Mouse (Mus musculus) CH12.LX (cell line): Measurements from ENCODE around the gene Nkiras1. TPM values are rescaled to one million over a fixed set of nuclear protein-coding genes. Genes with fewer than 3 reads are reported as not detected.

ENCODE experiments used
- DNase-seq: peaks from one replicate; pipeline ENCODE4 v3.0.0-alpha.2; 2013; ENCODE audit errors: extremely low read depth
- H3K27ac ChIP-seq: 2 replicates; pipeline ENCODE4 v1.5.1; 2012; ENCODE audit warnings: low read depth, mild to moderate bottlenecking, control low read depth, moderate library complexity; ENCODE audit not compliant: insufficient read depth
- H3K27me3 ChIP-seq: replicated peaks from 2 replicates; pipeline ENCODE3; 2012; ENCODE audit warnings: inconsistent platforms
- H3K36me3 ChIP-seq, 2 experiments: replicated peaks in 1 of 2; 2 replicates each; pipeline versions ENCODE3 to v1.6.1; 2012; ENCODE audit warnings: inconsistent platforms in 1 of 2, low read length in 1 of 2, mild to moderate bottlenecking in 1 of 2, mixed read lengths in 1 of 2, moderate library complexity in 1 of 2; ENCODE audit not compliant: control insufficient read depth in 1 of 2, insufficient read depth in 1 of 2
- H3K4me1 ChIP-seq, 2 experiments: 2 replicates each; pipeline ENCODE4 v1.6.1; 2012; ENCODE audit warnings: inconsistent platforms in 1 of 2, moderate library complexity in 1 of 2; ENCODE audit not compliant: insufficient read depth in 2 of 2, control insufficient read depth in 1 of 2
- H3K4me2 ChIP-seq: 2 replicates; pipeline ENCODE4 v1.6.1; 2012; ENCODE audit warnings: low read depth, mild to moderate bottlenecking, control low read depth; ENCODE audit not compliant: poor library complexity, insufficient read depth, severe bottlenecking
- H3K4me3 ChIP-seq, 3 experiments: fragments of 150-350 bp in 1 of 3; sonication (generic) in 1 of 3; replicated peaks in 1 of 3; 2 replicates each; pipeline versions ENCODE3 to v1.5.1; 2011 to 2012; ENCODE audit warnings: low read depth in 2 of 3, low read length in 2 of 3, mild to moderate bottlenecking in 2 of 3, moderate library complexity in 2 of 3, control low read depth in 1 of 3, improper control_type of control experiment in 1 of 3, inconsistent platforms in 1 of 3, mixed read lengths in 1 of 3; ENCODE audit not compliant: poor library complexity in 1 of 3
- H3K79me2 ChIP-seq: replicated peaks from 2 replicates; pipeline ENCODE4 v1.6.1; 2012; ENCODE audit warnings: mild to moderate bottlenecking, moderate library complexity; ENCODE audit not compliant: control insufficient read depth, poor library complexity, insufficient read depth, severe bottlenecking; ENCODE audit errors: extremely low read depth
- H3K9ac ChIP-seq: 2 replicates; pipeline ENCODE4 v1.6.1; 2012; ENCODE audit warnings: low read depth, mild to moderate bottlenecking, control low read depth, moderate library complexity; ENCODE audit not compliant: insufficient read depth
- H3K9me3 ChIP-seq: replicated peaks from 2 replicates; pipeline ENCODE3; 2012; ENCODE audit warnings: low read length, inconsistent platforms, mixed read lengths
- BHLHE40 ChIP-seq: IDR thresholded peaks from 2 replicates; pipeline ENCODE4 v1.6.1; 2011; ENCODE audit warnings: mild to moderate bottlenecking, low read depth, low read length, improper control_type of control experiment
- CHD1 ChIP-seq: IDR thresholded peaks from 2 replicates; pipeline ENCODE4 v1.6.1; 2012; ENCODE audit warnings: low read depth, low read length, improper control_type of control experiment, inconsistent platforms
- CTCF ChIP-seq, 2 experiments: IDR thresholded peaks in 1 of 2; conservative IDR thresholded peaks in 1 of 2; 2 replicates each; pipeline ENCODE4 v1.5.1; 2011 to 2012; ENCODE audit warnings: low read depth in 2 of 2, low read length in 2 of 2, improper control_type of control experiment in 1 of 2, inconsistent platforms in 1 of 2, mild to moderate bottlenecking in 1 of 2, moderate library complexity in 1 of 2
- ELF1 ChIP-seq: IDR thresholded peaks from 2 replicates; pipeline ENCODE4 v1.6.1; 2014; ENCODE audit warnings: low read depth, mild to moderate bottlenecking, inconsistent platforms, low read length, improper control_type of control experiment
- HCFC1 ChIP-seq: IDR thresholded peaks from 2 replicates; pipeline ENCODE4 v1.6.1; 2012; ENCODE audit warnings: low read depth, mild to moderate bottlenecking, inconsistent platforms, low read length, improper control_type of control experiment
- IRF4 ChIP-seq: IDR thresholded peaks from 2 replicates; pipeline ENCODE4 v1.6.1; 2014; ENCODE audit warnings: low read depth, mild to moderate bottlenecking, inconsistent platforms, low read length, improper control_type of control experiment
- JUND ChIP-seq: conservative IDR thresholded peaks from 2 replicates; pipeline ENCODE4 v1.6.1; 2011; ENCODE audit warnings: low read depth, low read length, improper control_type of control experiment
- KAT2A ChIP-seq: IDR thresholded peaks from 2 replicates; pipeline ENCODE4 v1.6.1; 2012; ENCODE audit warnings: low read length, improper control_type of control experiment, inconsistent platforms; ENCODE audit not compliant: insufficient replicate concordance
- MAX ChIP-seq: IDR thresholded peaks from 2 replicates; pipeline ENCODE4 v1.6.1; 2011; ENCODE audit warnings: low read length, improper control_type of control experiment
- MAZ ChIP-seq: IDR thresholded peaks from 2 replicates; pipeline ENCODE4 v1.6.1; 2012; ENCODE audit warnings: low read depth, mild to moderate bottlenecking, inconsistent platforms, low read length, improper control_type of control experiment, moderate library complexity
- MEF2A ChIP-seq: IDR thresholded peaks from 2 replicates; pipeline ENCODE4 v1.6.1; 2014; ENCODE audit warnings: low read depth, mild to moderate bottlenecking, inconsistent platforms, low read length, improper control_type of control experiment, borderline replicate concordance
- MXI1 ChIP-seq: IDR thresholded peaks from 2 replicates; pipeline ENCODE4 v1.6.1; 2011; ENCODE audit warnings: mild to moderate bottlenecking, low read depth, low read length, improper control_type of control experiment
- MYC ChIP-seq: IDR thresholded peaks from 2 replicates; pipeline ENCODE4 v1.6.1; 2011; ENCODE audit warnings: low read depth, mild to moderate bottlenecking, improper control_type of control experiment, low read length
- NELFE ChIP-seq: IDR thresholded peaks from 2 replicates; pipeline ENCODE4 v1.6.1; 2011; ENCODE audit warnings: low read depth, low read length, improper control_type of control experiment
- POLR2A ChIP-seq: IDR thresholded peaks from 2 replicates; pipeline ENCODE4 v1.6.1; 2011; ENCODE audit warnings: low read depth, mild to moderate bottlenecking, improper control_type of control experiment, low read length
- RAD21 ChIP-seq: IDR thresholded peaks from 2 replicates; pipeline ENCODE4 v1.6.1; 2011; ENCODE audit warnings: low read depth, mild to moderate bottlenecking, low read length, improper control_type of control experiment, moderate library complexity
- TCF12 ChIP-seq: IDR thresholded peaks from 2 replicates; pipeline ENCODE4 v1.6.1; 2014; ENCODE audit warnings: low read depth, mild to moderate bottlenecking, inconsistent platforms, low read length, improper control_type of control experiment
- UBTF ChIP-seq: IDR thresholded peaks from 2 replicates; pipeline ENCODE4 v1.6.1; 2012; ENCODE audit warnings: low read depth, mild to moderate bottlenecking, inconsistent platforms, low read length, improper control_type of control experiment, moderate library complexity
- USF2 ChIP-seq: conservative IDR thresholded peaks from 2 replicates; pipeline ENCODE4 v1.6.1; 2011; ENCODE audit warnings: low read depth, low read length, improper control_type of control experiment
- ZKSCAN1 ChIP-seq: IDR thresholded peaks from 2 replicates; pipeline ENCODE4 v1.6.1; 2012; ENCODE audit warnings: low read depth, inconsistent platforms, low read length, improper control_type of control experiment, borderline replicate concordance
- ZMIZ1 ChIP-seq: IDR thresholded peaks from 2 replicates; pipeline ENCODE4 v1.6.1; 2012; ENCODE audit warnings: low read depth, mild to moderate bottlenecking, inconsistent platforms, low read length, improper control_type of control experiment
- dilution Hi-C: fragments of 300-500 bp; cut with MboI; formaldehyde crosslinking; loops from 2 replicates; pipeline ENCODE4 v1.14.3; 2020; ENCODE audit warnings: low sequenced_read_pairs; ENCODE audit not compliant: extremely low pct_unique_long_range_greater_than_20kb, extremely low pct_ligation_motif_present
- in situ Hi-C: fragments of 300-500 bp; cut with MboI; formaldehyde crosslinking; loops from 3 replicates; pipeline ENCODE4 v1.14.3; 2019; ENCODE audit warnings: low sequenced_read_pairs, low pct_ligation_motif_present, low pct_unique_long_range_greater_than_20kb, mixed read lengths
- polyA plus RNA-seq: library from polyadenylated mRNA; unstranded; fragments of >175 nt; gene quantifications from 2 replicates; pipeline ENCODE4 v1.2.1, GENCODE M21; 2012; ENCODE audit warnings: low read depth; ENCODE audit not compliant: insufficient read length
- total RNA-seq, 2 experiments: library from RNA; depleted of rRNA; stranded (reverse); fragments of 300-350 nt in 1 of 2; fragments of >200 nt in 1 of 2; gene quantifications; 2 replicates each; pipeline ENCODE4 v1.2.3; 2012 to 2014

The Nkiras1 gene
- total and polyA plus RNA-seq, 3 experiments = 5.5 to 9.8 (median 9.2) TPM

DNA sequence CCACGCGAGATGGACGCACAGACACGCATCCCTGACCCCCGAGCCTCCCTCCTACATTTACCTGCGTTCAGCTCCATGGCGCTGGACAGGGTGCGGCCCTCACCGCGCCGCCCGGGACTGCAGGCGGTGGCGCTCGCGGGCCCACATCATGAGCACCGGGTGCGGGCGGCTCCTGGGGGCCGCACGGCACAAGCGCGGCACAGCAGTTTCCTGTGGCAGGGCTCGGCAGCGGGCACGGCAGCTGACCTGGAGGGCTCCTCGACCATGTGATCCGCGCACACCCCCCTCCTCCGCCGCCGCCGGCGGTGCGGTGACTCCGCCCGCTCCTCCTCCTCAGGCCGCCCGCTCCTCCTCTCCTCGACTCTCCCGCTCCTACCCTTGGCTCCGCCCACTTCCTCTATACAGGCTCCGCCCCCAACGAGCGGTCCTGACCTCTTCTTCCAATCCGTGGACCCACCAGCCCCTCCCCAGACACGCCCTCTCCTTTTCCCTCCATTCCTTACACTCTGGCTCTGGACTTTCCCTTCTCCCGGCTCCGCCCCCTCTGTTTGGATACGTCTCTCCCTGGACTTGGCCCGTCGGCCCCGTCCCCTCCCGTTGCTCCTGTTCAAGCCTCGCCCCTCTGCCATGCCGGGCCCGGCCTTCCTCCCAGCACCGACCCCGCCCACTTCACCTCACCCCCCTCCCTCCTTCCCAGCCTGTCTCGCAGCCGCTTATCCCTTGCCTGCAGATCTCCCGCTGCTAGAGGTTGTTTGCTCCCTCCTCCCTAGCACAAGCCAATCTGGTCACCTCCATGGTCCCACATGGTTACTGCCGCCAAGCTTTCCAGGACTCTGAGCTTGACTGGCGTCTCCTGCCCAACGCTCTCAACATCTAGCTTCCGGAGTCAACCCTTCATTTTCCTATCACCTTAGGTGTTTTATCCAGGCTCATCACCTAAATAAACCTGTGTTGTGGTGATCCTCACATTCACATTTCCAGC, 31.9 kb upstream of the Nkiras1 start, which contains the start of gene Nr1d2:
Nr1d2 (minus strand) TSS at position 378 of the 982 bp plus-strand sequence.
- Histone ChIP-seq H3K79me2 (no peaks in the 10 kb centered on the region), H3K27ac (peak within 1 kb of the TSS; percentile 39; the same call in 1 of the 2 replicates), H3K9me3 (no peaks in the 10 kb centered on the region), H3K4me2 (peak within 1 kb of the TSS; percentile 83), H3K4me3 (peak within 1 kb of the TSS; percentile 60 to 84 (median 67)), H3K4me1 (peaks cover 0 to 34% of the 10 kb centered on the region in 2 experiments; a peak in 2 of 4 replicates), H3K27me3 (peaks cover 12% of the 10 kb centered on the region), H3K36me3 (no peaks in the 10 kb centered on the region), H3K9ac (peak within 1 kb of the TSS; percentile 56)
- TF ChIP-seq BHLHE40 (peak; percentile 3; the same call in 1 of the 2 replicates), HCFC1 (no peak), MAX (no peak), ELF1 (peak; percentile 77), MYC (peak; percentile 9; the same call in 1 of the 2 replicates), JUND (no peak), POLR2A (peak; percentile 22; the same call in 1 of the 2 replicates), MEF2A (no peak), CTCF (conservative IDR thresholded peaks at IDR 0.05 in 1 of 2, IDR thresholded peaks at IDR 0.05 in 1 of 2; ENCODE audit: low read depth in 2 of 2, low read length in 2 of 2) (peak in 1 of 2 experiments; percentile 24; a peak in 1 of 4 replicates), IRF4 (no peak), MAZ (0 out of 2 replicates have a peak, but pooled peaks have one; percentile 39), MXI1 (peak; percentile 86; the same call in 1 of the 2 replicates)
- dilution Hi-C loops = no loop called here
- DNase-seq = peak; percentile 97
- in situ Hi-C loops = loop anchor here (5.0 kb wide), 1 partner anchor 33 kb away; the partner anchor contains the start of genes Nkiras1 and Rpl15

DNA sequence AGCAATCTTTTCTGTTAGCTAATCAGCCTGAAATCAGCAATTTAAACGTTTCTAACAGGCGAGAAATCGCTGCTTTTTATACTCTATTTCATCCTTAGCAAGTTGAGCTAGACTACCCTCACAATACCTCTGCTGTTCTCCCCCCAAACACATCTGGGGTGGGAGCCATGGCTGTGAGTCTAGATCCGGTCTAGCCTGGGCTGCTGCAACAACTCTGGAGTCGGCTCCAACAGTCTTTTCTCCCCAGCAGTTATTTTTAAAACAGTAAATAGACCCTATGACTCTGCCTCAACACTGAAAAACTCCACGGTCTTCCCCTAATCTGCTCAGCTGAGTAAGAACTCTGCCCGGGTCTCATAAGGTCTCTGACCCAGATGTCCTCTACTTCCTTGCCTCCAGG, 30.8 kb upstream of the Nkiras1 start:
- Histone ChIP-seq H3K4me2 (no peak overlapping the region), H3K79me2 (no peaks in the 10 kb centered on the region), H3K9ac (no peak overlapping the region), H3K4me3 (no peak overlapping the region), H3K27me3 (peaks cover 13% of the 10 kb centered on the region), H3K9me3 (no peaks in the 10 kb centered on the region), H3K36me3 (no peaks in the 10 kb centered on the region), H3K27ac (no peak overlapping the region), H3K4me1 (peaks cover 0 to 24% of the 10 kb centered on the region in 2 experiments; a peak in 2 of 4 replicates)
- TF ChIP-seq UBTF (no peak), USF2 (no peak), TCF12 (no peak), RAD21 (no peak), HCFC1 (no peak), ZKSCAN1 (no peak), MEF2A (no peak), NELFE (no peak), CHD1 (no peak), KAT2A (no peak), ZMIZ1 (no peak)
- dilution Hi-C loops (no loop called here), in situ Hi-C loops (no loop called here)
- no peak for DNase-seq
